Mouse (Mus musculus): ENCODE results near the gene Kalrn. TPM values are rescaled to one million over a fixed set of nuclear protein-coding genes. Genes with fewer than 3 reads are reported as not detected.
"Not testable (repeated sequence)": the region's sequence is repeated elsewhere in the genome, so short reads cannot be mapped to it uniquely, and the experiment has no call there.

The Kalrn gene
- polyA plus RNA-seq, 1 experiment from 2014 or later, result 39.2 TPM

- H3K27ac ChIP-seq, result 0 out of 2 replicates have a peak overlapping the region, but pooled peaks have one; percentile 15
- no peaks in the 10 kb centered on the region for H3K9me3 ChIP-seq
- H3K9ac ChIP-seq, result no peak overlapping the region
- H3K27me3 ChIP-seq (replicated peaks), result no peaks in the 10 kb centered on the region
- no peak overlapping the region for H3K4me2 ChIP-seq
- peaks cover 10% of the 10 kb centered on the region for H3K4me1 ChIP-seq
- no peak overlapping the region for H3K4me3 ChIP-seq
- 0 out of 2 replicates have a peak, but pooled peaks cover 9% of the 10 kb centered on the region for H3K36me3 ChIP-seq (replicated peaks)
- WGBS, result 76% methylated on average over 1 of the region's 1 CpGs
- ATAC-seq (replicated peaks), result no peak
Observed at GRCm38 (mm10) chr16:34311577-34311976, 261.8 kb downstream of the Kalrn start.

- H3K36me3 ChIP-seq (replicated peaks), result 0 out of 2 replicates have a peak, but pooled peaks cover 9% of the 10 kb centered on the region
Observed at GRCm38 (mm10) chr16:34310363-34310762, 263.0 kb downstream of the Kalrn start.

GRCm38 (mm10) chr16:34308324-34308723 lies 265.0 kb downstream of the Kalrn start:
- 0 out of 2 replicates have a peak, but pooled peaks cover 15% of the 10 kb centered on the region for H3K36me3 ChIP-seq (replicated peaks)
- 92% methylated on average over 1 of the region's 1 CpGs for WGBS

More at GRCm38 (mm10) chr16:34310363-34310762, 263.0 kb downstream of the Kalrn start:
- Histone ChIP-seq H3K4me1 (peaks cover 5% of the 10 kb centered on the region), H3K27me3 (replicated peaks) (no peaks in the 10 kb centered on the region), H3K9ac (no peak overlapping the region), H3K4me2 (no peak overlapping the region), H3K27ac (no peak overlapping the region), H3K9me3 (no peaks in the 10 kb centered on the region), H3K4me3 (no peak overlapping the region)
- WGBS, result 93% methylated on average over 8 of the region's 8 CpGs
- ATAC-seq (replicated peaks), result no peak

GRCm38 (mm10) chr16:34307458-34307857 lies 265.9 kb downstream of the Kalrn start:
- H3K4me3 ChIP-seq, result no peak overlapping the region
- no peaks in the 10 kb centered on the region for H3K27me3 ChIP-seq (replicated peaks)
- no peak for ATAC-seq (replicated peaks)
- H3K4me2 ChIP-seq, result no peak overlapping the region
- no peaks in the 10 kb centered on the region for H3K9me3 ChIP-seq
- 0 out of 2 replicates have a peak, but pooled peaks cover 10% of the 10 kb centered on the region for H3K36me3 ChIP-seq (replicated peaks)
- peaks cover 5% of the 10 kb centered on the region for H3K4me1 ChIP-seq
- no peak overlapping the region for H3K9ac ChIP-seq
- WGBS, result 87% methylated on average over 9 of the region's 9 CpGs
- H3K27ac ChIP-seq, result no peak overlapping the region

More at GRCm38 (mm10) chr16:34308324-34308723, 265.0 kb downstream of the Kalrn start:
- Histone ChIP-seq H3K4me3 (no peak overlapping the region), H3K27me3 (replicated peaks) (no peaks in the 10 kb centered on the region), H3K9ac (no peak overlapping the region), H3K27ac (no peak overlapping the region), H3K4me2 (no peak overlapping the region), H3K4me1 (peaks cover 5% of the 10 kb centered on the region), H3K9me3 (no peaks in the 10 kb centered on the region)
- ATAC-seq (replicated peaks), result no peak

- Histone ChIP-seq H3K4me2 (no peak overlapping the region), H3K9me3 (no peaks in the 10 kb centered on the region), H3K4me1 (no peaks in the 10 kb centered on the region), H3K27me3 (replicated peaks) (no peaks in the 10 kb centered on the region), H3K9ac (no peak overlapping the region), H3K4me3 (no peak overlapping the region), H3K36me3 (replicated peaks) (0 out of 2 replicates have a peak, but pooled peaks cover 10% of the 10 kb centered on the region), H3K27ac (no peak overlapping the region)
- 60% methylated on average over 4 of the region's 4 CpGs for WGBS
- no peak for ATAC-seq (replicated peaks)
Observed at GRCm38 (mm10) chr16:34305586-34305985, 267.7 kb downstream of the Kalrn start.

GRCm38 (mm10) chr16:34303818-34304217 lies 269.5 kb downstream of the Kalrn start:
- not testable (repeated sequence) for H3K4me1 ChIP-seq; H3K4me2 ChIP-seq; H3K27me3 ChIP-seq (replicated peaks); H3K9me3 ChIP-seq; H3K27ac ChIP-seq; H3K4me3 ChIP-seq; ATAC-seq (replicated peaks); H3K9ac ChIP-seq; H3K36me3 ChIP-seq (replicated peaks)
- WGBS, result 79% methylated on average over 4 of the region's 4 CpGs

- Histone ChIP-seq H3K9me3 (no peaks in the 10 kb centered on the region), H3K4me1 (peaks cover 11% of the 10 kb centered on the region), H3K4me3 (no peak overlapping the region), H3K9ac (no peak overlapping the region), H3K27me3 (replicated peaks) (no peaks in the 10 kb centered on the region), H3K27ac (no peak overlapping the region), H3K4me2 (no peak overlapping the region), H3K36me3 (replicated peaks) (0 out of 2 replicates have a peak, but pooled peaks cover 6% of the 10 kb centered on the region)
- 94% methylated on average over 1 of the region's 1 CpGs for WGBS
- no peak for ATAC-seq (replicated peaks)
Observed at GRCm38 (mm10) chr16:34302503-34302902, 270.8 kb downstream of the Kalrn start.

- H3K4me1 ChIP-seq, result peaks cover 11% of the 10 kb centered on the region
- no peak overlapping the region for H3K27ac ChIP-seq
- no peak overlapping the region for H3K4me2 ChIP-seq
- H3K27me3 ChIP-seq (replicated peaks), result no peaks in the 10 kb centered on the region
- H3K36me3 ChIP-seq (replicated peaks), result 0 out of 2 replicates have a peak, but pooled peaks cover 6% of the 10 kb centered on the region
- ATAC-seq (replicated peaks), result no peak
- no peak overlapping the region for H3K4me3 ChIP-seq
- no peaks in the 10 kb centered on the region for H3K9me3 ChIP-seq
- no peak overlapping the region for H3K9ac ChIP-seq
- WGBS, result 94% methylated on average over 1 of the region's 1 CpGs
Observed at GRCm38 (mm10) chr16:34302063-34302462, 271.3 kb downstream of the Kalrn start.

GRCm38 (mm10) chr16:34299226-34299625 lies 274.1 kb downstream of the Kalrn start:
- Histone ChIP-seq H3K9ac (no peak overlapping the region), H3K27me3 (replicated peaks) (no peaks in the 10 kb centered on the region), H3K4me3 (no peak overlapping the region), H3K4me2 (no peak overlapping the region), H3K9me3 (no peaks in the 10 kb centered on the region), H3K27ac (no peak overlapping the region), H3K4me1 (peaks cover 11% of the 10 kb centered on the region), H3K36me3 (replicated peaks) (0 out of 2 replicates have a peak, but pooled peaks cover under 1% of the 10 kb centered on the region)
- WGBS, result 72% methylated on average over 2 of the region's 2 CpGs
- no peak for ATAC-seq (replicated peaks)

GRCm38 (mm10) chr16:34297911-34298682 lies 275.2 kb downstream of the Kalrn start:
- Histone ChIP-seq H3K9me3 (no peaks in the 10 kb centered on the region), H3K4me2 (no peak overlapping the region), H3K27ac (no peak overlapping the region), H3K4me3 (no peak overlapping the region), H3K9ac (no peak overlapping the region), H3K36me3 (replicated peaks) (0 out of 2 replicates have a peak, but pooled peaks cover 5% of the 10 kb centered on the region), H3K27me3 (replicated peaks) (no peaks in the 10 kb centered on the region), H3K4me1 (peaks cover 11% of the 10 kb centered on the region)
- no peak for ATAC-seq (replicated peaks)
- 41% methylated on average over 5 of the region's 5 CpGs for WGBS

- 80% methylated on average over 6 of the region's 6 CpGs for WGBS
- H3K36me3 ChIP-seq (replicated peaks), result peaks cover 5% of the 10 kb centered on the region
- no peak for ATAC-seq (replicated peaks)
Observed at GRCm38 (mm10) chr16:34294568-34294967, 278.8 kb downstream of the Kalrn start.

GRCm38 (mm10) chr16:34293675-34294074 lies 279.7 kb downstream of the Kalrn start:
- 97% methylated on average over 2 of the region's 2 CpGs for WGBS
- Histone ChIP-seq H3K4me1 (peaks cover 9% of the 10 kb centered on the region), H3K4me3 (no peak overlapping the region), H3K36me3 (replicated peaks) (peaks cover 5% of the 10 kb centered on the region), H3K27ac (no peak overlapping the region), H3K4me2 (no peak overlapping the region), H3K9ac (no peak overlapping the region), H3K9me3 (no peaks in the 10 kb centered on the region), H3K27me3 (replicated peaks) (no peaks in the 10 kb centered on the region)
- no peak for ATAC-seq (replicated peaks)

More at GRCm38 (mm10) chr16:34294568-34294967, 278.8 kb downstream of the Kalrn start:
- Histone ChIP-seq H3K9ac (no peak overlapping the region), H3K27ac (no peak overlapping the region), H3K27me3 (replicated peaks) (no peaks in the 10 kb centered on the region), H3K4me1 (peaks cover 12% of the 10 kb centered on the region), H3K4me3 (no peak overlapping the region), H3K4me2 (no peak overlapping the region), H3K9me3 (no peaks in the 10 kb centered on the region)

All from midbrain, embryonic 15.5 days (tissue).